Mouse (Mus musculus) layer of hippocampus, postnatal 25 days (tissue): ENCODE data around the gene Ice1. TPM values are rescaled to one million over a fixed set of nuclear protein-coding genes. Genes with fewer than 3 reads are reported as not detected.

Source experiments
- DNase-seq, 2 experiments: peaks; one replicate each; pipeline ENCODE4 v3.0.0; 2022; ENCODE audit warnings: mixed read lengths in 2 of 2, low spot score in 1 of 2; ENCODE audit errors: extremely low spot score in 1 of 2
- total RNA-seq, 2 experiments: library from RNA; stranded (reverse); gene quantifications; 2 replicates each; pipeline ENCODE4 v1.2.3; 2021

Ice1 gene
- total RNA-seq = 10 to 100 TPM; 55.5 to 62.6 TPM

DNA sequence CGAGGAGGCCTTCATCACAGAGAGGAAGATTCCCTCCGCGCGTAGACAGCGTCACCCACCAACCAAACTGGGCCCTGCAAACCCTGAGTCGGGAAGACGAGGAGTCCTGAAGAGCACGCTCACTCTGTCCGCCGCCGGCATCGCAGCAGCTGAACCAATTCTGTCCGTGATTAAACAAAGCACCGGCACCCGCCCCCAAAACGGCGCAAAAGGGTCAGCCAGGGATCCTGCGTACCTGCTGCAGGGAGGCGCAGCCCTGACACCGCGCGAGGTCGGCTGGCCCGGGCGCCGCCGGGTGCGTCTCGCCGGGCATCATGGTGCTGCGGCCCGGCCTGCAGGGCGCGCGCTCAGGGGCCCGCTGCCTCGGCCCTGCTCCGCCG, at the start of gene Ice1:
Ice1 (minus strand) TSS at position 353 of the 380 bp plus-strand sequence.
- peak in 1 of 2 experiments; percentile 39 for DNase-seq

DNA sequence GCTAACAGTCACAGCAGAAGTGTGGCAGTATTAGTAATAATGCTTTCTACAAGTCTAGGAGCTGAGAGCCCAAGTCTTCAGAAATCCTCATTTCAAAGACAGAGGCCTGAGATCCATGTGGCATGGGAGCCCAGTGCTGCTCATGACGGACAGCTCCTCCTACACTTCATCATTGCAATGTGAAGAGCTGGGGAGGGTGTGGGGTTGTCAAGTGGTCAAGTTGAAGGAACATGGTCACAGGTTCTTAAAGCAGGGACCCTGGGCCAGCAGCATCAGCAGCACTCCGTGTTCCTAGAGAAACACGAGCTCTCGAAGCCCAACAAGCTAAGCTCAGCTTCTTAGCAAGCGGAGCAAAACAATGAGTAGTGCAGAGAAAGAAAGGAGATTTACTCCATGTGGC, 48.4 kb upstream of the Ice1 start:
- DNase-seq = no peak

GRCm38 (mm10) chr13:70684976-70685609, 47.7 kb upstream of the Ice1 start:
- no peak for DNase-seq

DNA sequence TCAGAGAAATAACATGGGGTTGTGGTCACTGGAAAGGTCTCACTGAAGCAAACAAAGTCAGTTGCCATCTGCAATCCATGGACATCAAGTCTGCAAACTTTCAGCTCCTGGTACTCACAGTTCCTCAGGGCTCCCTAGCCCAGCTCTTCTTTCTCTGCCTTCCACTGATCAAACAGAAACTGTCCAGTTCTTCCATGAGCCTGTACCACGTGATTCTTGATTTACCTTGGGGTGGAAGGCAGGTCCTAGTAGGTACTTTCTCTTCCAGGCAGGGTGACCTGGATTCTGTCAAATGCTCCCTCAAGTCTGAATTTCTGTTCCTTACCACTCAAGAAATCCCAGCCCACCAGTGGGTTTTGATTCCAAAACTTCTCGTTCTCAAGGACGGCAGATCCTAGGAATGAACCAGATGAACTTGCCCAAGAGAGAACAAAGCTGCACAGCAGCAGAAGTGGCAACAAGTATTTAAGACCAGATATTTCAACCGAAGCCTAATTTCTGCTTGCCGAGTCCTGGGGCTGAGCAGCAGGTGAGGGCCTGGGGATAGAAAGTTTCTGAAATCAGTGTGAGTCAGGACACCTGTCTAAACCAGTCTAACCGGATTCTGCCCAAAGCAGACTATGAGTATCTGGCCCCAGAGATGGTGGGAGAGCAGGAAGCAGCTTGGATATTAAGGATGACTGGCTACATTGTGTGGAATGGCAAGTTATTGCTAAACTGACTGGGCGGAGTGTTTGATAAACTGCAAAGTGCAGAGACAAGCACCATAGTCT, 44.2 kb upstream of the Ice1 start:
- no peak for DNase-seq

DNA sequence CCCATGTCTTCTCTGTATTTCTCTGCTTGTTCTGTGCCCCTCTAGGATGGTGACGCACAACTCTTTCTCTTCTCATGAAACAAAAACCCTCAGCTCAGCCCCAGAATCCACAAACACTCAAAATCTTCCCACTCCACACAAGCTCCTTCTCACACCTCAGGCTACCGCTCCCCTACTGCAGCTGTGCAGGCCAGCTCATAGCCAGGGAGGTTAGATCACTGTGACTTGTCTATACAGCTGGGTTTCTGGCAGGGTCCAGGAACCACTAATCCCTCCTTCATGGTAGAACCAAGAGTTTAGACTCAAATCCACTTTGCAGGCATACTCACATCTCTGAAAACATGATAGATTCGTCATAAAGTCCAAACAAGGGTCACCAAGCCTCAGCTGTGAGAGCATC, 42.9 kb upstream of the Ice1 start:
- DNase-seq = no peak

- no peak for DNase-seq
Observed at GRCm38 (mm10) chr13:70677689-70678088, 40.3 kb upstream of the Ice1 start.

- DNase-seq = no peak
Observed at GRCm38 (mm10) chr13:70676243-70677183, 39.1 kb upstream of the Ice1 start.

DNA sequence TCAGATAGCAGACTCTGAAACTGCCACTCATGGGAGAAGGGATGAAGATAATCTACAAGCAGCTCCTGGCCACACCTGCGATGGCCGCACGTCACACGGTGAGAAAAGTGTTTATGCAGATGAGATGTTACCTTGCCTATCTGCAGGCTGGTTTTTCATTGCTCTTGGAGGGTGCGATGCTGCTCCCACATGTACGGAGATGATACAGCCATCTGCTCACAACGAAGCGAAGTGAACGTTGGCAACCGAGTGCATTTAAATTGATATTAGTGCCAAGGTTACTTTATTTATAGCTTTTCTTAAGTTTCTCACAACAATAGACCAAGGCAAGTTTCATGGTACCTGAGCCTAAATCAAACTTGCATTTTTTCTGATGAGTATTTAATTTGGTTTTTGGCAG, 37.6 kb upstream of the Ice1 start:
- no peak for DNase-seq

GRCm38 (mm10) chr13:70670080-70670479, 32.6 kb upstream of the Ice1 start:
- DNase-seq = no peak

GRCm38 (mm10) chr13:70659715-70660114, 22.3 kb upstream of the Ice1 start:
- DNase-seq = no peak

GRCm38 (mm10) chr13:70656741-70657140, 19.3 kb upstream of the Ice1 start:
- DNase-seq = no peak

DNA sequence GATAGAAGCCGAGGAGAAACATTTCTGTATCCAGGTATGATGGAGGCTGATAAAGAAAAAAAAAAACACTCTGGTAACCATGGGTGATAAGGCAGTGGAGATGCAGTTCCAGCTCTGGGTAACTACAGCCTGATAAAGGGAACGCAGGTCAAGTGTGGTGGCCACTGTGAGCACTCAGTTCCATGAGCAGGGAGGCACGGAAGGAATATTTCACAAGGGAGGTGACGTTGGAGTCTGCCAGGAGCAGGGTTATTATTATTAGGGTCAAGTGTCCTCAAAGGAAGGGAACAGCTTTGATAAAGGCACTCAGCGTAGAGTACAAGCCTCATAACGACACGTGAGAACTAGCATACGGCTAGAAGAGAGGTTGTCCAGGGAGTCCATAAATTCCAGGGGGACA, 18.9 kb upstream of the Ice1 start:
- no peak for DNase-seq

- no peak for DNase-seq
Observed at GRCm38 (mm10) chr13:70655570-70655969, 18.1 kb upstream of the Ice1 start.

DNA sequence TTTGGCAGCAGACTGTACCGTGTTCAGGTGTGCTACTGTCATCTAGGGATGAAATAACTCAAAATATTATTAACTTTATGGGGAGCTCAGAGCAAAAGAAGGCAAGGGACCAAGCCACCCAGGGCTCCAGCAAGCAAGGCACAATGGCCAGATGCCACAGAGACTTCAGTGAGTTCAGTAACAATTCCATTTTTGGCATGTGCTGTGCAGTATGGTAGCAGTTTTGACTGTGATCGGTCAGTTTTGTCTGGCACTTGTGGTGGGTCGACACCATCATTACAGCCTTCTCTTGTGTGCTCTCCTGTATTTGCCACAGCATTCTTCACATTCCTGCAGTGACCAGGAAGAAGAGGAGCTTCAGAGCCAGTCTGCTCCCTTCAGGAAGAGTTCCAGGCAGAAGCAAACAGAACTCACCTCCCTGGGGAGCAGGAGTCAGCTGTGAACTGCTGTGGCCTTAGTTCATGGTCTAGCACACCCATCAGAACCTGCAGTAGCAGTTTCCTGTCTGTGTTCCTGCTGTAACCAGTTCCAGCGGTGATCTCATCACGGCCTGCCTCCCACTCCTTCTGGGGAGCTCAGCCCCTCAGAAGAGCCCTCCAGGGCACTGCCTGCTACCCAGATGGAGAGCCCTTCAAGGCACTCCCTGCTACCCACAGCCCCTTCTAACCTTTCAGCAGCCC, 16.8 kb upstream of the Ice1 start:
- DNase-seq = no peak

GRCm38 (mm10) chr13:70653457-70653856, 16.0 kb upstream of the Ice1 start:
- DNase-seq = no peak

DNA sequence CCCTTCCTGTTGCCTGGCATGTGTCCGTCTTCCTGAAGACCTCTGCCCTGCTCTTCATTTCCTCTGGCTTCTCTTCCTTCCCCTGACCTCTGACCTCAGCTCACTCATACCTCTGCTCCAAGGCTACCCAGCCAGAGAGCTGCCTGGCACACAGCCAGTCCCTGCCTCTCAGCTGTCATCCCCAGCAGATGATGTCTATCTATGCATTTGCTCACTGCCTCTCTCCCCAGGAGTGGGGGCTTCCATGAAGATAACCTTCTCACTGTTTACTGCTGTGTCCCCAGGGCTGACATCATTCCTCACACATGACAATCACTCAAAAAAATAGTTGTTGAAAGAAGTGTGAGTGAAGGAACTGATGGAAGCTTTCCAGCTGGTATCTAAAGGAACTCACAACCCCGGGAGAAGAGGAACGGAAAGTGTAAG, 12.6 kb upstream of the Ice1 start:
- no peak for DNase-seq

DNA sequence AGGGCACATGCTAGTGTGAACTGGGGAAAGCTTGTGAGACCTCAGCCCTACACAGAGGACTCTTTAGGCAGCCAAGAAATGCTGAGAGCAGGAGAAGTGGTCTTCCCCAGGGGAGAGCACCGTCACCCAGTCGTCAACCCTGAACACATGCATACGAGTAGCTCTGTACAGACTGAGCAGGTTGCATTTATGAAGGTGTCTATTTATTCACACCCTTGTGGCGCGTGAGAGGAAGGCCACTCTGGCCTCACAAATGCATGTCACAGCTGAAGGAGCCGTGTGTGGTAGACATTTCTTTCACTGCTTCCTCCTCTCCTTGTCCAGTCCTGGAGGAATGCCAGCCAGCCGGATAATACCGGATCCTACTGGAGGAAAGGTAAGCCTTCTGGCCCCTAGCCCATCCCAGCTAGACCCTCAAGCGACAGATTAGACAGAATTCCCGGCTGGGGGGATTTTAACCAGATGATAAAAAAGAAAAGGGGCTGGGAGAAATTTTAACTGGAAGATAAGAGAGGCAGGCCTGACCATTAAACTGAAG, 8.6 kb upstream of the Ice1 start:
- no peak for DNase-seq

DNA sequence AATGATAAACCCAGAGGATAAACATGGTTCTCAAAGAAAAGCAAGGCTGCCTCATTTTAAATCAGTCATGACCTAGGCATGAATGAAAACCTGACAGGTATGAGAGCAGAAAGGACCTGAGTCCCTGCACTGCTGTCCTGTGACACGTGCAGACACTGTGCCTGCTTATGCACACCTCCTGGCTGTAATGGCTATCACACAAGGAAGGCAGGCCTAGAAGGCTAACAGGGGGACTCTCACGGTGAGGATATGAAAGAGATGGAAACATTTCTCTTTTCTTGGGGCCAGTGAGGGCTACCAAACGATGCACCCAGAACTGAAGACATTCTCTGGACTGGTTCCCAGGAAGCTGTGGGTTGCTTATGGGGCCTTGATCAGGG, 6.6 kb upstream of the Ice1 start:
- DNase-seq = no peak

DNA sequence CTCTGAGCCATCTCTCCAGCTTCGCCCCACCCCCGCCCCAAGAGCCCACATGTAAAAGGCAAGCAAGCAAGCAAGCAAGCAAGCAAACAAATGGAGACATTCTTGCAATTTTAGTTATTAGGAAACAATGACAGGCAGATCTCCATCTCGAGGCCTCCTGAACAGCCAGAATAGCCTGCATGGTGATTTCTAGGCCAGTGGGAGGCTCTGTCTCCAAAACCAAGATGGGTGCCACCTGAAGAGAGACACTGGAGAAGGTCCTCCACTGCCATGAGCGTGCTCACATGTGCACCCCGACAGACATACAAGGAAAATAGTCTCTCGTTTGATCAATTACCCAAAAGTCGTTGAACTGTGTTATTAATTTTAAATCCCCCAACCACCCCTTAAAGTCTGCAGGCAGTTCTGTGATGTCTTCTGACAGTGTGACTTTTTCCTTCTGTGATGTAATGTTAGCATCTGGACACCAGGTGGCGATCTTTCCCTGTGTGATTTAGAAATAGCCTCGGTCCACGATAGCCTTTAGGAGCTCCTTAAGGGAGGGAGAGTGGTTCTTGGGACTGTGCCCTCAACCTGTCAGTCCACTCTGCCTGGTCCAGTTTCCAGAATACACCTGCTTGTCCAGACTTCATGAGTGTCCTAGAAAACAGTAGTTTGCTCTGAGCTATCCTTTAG, 6.1 kb upstream of the Ice1 start:
- DNase-seq = peak in 1 of 2 experiments; percentile 73

DNA sequence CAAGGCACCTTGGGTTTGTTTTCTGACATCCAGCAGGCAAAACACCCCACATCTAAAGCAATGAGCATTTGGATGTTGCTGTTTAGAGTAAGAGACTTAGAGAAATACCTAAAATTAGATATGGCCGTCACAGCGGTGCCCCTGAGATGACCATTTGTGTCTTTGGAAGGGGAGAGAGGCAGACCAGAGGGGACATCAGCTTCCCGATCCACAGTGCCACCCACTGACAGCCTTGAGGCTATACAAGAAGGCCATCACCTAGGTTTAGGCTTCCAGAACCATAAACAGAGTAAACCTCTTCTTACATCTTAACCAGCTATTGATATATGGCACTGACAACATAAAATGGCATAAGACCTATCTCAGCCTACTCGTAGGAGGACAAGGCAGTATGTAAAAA, 4.5 kb upstream of the Ice1 start:
- DNase-seq = no peak
